Mouse (Mus musculus) natural killer cell, adult 2 months (primary cell): ENCODE data around the gene Tdrkh.

Experiments
- DNase-seq, 2 experiments: peaks; one replicate each; pipeline ENCODE4 v3.0.0; 2022; ENCODE audit warnings: low spot score in 2 of 2

Tdrkh gene

DNA sequence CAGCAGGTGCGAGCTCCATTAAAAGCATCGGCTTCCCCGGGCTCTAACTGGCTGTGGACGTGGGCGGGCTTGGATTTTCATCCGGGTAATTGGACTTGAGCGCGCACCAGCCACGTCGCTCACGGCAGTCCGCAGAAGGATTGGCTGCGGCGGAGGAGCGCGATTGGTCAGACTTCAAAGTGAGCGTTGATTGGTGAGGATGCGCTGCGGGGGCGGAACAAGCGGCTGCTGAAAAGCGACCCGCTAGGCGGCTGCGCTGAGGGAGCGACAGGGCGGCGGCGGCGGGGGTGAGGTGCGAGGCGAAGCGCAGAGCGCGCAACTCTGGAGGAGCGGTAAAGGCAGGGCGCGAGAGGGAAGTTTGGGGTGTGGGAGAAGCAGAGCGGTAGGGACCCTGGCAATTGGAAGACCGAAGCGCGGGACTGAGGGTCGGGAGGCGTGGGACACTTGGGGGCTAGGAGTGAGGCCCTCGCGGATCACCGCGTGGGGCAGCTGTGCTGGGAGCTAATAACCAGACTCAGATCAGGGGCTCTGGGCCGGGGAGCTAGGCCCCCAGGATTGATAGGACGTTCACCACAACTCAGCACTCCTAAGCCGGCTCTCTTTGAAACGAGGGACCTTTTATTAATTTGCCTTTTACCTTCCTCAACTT lies at the start of gene Tdrkh:
Tdrkh (plus strand) TSS at position 243 of the 649 bp plus-strand sequence.
- peak; percentile 91 to 93 for DNase-seq

DNA sequence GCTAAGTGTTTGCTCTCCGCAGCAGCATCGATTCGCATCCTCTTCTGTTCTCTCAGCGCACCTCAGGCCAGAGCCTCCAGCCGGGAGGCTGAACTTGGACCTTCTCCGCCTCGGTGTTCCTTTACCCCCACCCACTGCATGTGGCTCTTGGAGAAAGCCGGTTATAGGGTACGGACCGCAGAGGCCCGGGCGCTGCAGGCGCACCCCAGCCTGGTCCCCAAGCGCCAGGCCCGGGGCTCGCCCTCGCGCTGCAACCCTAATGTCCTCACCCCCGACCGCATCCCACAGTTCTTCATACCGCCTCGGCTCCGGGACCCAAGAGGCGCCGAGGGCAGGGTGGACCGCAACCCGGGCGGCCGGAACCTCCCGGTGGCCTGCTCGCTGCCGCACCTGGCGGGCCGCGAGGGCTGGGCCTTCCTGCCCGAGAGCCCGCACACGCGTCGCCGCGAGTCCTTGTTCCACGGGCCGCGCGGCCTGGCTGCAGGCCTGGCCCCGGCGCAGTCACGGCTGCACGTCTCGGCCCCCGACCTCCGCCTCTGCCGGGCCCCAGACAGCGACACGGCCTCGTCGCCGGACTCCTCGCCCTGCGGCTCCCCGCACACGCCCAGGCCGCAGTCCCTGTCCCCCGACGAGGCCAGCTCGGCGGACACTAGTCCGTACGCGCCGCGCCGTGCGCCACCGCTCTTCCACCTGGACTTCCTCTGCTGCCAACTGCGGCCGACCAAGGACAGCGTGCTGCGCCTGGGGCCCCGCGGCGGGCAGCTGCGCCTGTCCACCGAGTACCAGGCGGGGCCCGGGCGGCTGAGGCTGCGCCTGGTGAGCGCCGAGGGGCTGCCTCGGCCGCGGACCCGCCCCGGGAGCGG lies 49.6 kb upstream of the Tdrkh start:
- DNase-seq = no peak

DNA sequence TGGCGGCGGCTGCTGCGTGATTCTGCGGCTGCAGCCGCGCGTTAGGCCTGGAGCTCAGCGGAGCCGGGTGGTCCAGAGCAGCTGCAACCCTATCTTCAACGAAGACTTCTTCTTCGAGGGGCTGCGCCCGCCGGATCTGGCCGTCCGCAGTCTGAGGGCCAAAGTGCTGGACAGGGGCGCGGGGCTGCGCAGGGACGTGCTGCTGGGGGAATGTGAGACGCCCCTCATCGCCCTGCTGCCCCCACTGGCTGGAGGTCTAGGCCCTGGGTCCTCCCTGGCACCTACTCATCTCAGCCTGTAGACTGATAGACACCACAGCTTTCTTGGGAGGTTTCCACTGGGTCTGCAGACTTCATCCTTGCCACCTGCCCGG lies 48.9 kb upstream of the Tdrkh start:
- no peak for DNase-seq

DNA sequence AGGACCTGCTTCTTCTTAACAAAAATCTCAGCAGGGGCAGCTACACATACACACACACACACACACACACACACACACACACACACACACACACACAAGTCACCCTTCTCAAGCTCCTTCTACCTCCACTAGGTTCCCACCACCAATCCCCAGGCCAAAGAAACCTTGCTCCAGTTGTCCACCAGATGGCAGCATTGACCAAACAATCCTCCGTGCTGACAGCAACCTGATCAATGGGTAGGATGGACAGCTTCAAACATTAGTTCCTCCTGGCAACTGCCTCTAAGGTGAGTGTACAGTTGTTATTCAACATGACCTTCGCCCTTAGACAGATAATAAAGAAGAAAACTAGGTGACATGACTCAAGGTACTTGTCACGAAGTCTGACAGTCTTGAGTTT lies 46.3 kb upstream of the Tdrkh start:
- peak; percentile 59 to 72 for DNase-seq

DNA sequence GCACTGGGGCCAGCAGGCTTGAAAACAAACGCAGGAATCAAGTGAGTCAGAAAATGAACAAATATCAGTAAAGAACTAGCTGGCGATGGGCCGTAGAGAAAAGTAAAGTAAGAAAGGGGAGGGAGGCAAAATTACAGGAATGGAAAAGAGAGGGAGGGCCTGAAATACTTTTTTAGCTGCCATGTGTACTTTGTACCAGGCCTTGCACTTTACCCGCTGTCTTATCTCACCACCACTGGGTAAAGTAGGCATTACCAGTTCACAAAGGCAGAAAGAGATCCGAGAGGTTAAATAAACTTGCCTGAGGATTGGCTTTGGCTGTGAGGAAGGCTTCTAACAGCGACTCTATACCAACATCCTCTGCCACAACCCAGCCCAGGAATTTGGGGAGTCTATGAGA lies 45.6 kb upstream of the Tdrkh start:
- no peak for DNase-seq

DNA sequence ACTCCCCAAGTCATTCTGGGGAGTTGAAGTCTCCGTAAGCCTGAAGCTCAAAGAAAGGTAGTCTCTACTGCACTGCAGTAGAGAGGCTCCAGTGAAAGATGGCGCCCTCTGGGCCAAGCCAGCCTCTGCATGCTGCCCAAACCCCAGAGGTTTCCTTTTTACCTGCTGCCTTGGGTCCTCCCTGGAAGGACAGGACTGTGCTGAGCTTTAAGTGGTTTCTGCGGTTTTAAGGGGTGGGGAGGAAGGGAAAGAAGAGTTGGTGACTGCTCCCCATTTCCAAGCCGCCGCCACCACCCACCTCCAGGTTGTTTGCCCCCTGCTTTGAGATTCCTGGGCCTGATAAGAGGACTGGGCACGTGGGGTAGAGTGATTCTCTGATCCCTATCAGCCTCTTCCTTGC lies 44.4 kb upstream of the Tdrkh start:
- DNase-seq = no peak

DNA sequence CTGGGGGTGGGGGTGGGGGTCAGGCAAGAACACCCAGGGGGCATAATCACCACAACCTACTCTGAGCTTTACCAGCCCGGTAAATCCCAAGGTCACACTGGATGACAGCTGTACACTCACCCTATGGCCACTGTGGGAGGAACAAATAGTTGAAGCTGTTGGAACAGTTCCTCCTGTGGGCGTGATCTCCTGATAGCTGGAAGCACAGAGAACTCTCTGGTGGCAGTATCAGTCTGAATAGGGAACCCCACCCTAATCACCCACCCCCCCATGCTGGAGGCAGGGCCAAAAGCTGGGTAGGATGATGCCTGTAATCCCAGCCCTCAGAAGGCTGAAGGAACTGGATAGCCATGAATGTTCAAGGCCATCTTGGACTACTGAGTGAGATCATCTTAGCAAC lies 43.4 kb upstream of the Tdrkh start:
- DNase-seq = no peak

DNA sequence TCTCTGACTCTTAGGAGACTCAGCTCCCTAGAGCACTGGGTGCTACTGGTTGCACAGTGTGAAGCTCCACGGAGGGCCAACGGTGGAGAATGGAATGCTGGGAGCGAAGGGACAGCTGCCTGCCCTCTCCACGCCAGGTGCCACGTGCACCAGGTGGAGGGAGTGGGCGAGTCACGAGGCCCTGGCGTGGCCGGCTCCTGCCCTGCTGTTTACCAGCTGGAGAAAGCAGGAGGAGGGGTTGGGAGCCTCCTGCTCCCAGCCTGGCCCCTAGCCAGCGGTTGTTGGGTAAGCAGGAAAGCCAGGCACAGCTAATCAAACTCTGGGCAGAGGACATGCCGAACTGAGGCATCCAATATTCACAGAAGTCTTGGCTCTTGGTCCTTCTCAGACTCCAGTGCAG lies 41.4 kb upstream of the Tdrkh start:
- DNase-seq = no peak

DNA sequence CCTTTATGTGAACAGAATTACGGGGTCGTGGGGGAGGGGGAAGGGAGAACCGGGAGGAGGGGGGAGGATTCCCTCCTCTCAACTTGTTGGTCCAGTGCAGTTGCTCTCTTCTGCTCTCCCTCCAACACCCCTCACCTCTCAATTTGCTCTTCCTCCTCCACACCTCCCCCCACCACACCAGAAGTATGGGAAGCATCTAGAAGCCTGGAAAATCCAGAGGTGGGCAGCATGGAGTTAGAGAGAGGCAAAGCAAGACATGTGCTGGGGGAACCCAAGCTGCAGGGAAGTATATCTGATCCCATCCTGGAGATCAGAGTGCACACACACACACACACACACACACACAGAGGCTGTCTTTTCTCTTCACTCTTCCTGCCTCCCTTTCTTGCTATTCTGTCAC lies 41.0 kb upstream of the Tdrkh start:
- no peak for DNase-seq

DNA sequence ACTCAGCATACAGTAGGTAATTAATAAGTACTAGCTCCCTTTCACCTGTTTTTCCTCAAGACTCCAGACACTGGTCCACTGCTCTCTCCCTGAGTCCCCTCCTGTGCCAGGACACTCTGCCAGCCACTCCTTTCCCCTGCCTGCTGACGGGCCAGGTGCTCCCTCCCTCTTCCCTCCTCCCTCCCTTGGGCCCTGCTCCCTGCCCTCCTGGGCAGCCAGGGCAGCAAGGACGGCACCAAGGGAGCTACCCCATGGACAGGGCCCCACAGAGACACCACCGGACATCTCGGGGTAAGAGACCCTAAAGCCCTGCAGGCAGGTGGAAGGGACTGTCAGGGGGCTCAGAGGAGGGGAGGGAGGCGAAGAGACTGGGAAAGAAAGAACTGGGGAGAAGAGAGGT lies 40.4 kb upstream of the Tdrkh start, which contains the start of gene Rorc:
Rorc (plus strand) TSS at position 154 of the 400 bp plus-strand sequence.
- DNase-seq = no peak

DNA sequence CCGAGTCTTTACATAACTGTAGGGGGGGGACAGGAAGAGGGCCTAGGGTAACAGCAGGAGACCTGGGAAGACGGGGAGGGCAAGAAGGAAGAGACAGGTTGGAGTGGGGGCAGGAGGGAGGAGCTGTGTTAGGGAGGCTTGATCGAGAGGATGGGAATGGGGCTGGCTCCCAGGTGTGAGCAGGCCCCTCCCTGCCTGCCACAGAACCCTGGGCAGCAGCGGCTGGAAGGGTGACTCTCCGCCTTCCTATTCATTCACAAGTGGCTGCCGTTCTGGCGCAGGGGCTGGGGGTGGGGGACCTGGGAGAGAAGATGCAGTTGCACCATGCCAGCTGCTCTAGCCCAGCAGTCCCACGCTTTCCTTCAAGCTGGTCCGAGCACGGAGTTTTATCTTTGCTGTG lies 40.0 kb upstream of the Tdrkh start:
- no peak for DNase-seq

DNA sequence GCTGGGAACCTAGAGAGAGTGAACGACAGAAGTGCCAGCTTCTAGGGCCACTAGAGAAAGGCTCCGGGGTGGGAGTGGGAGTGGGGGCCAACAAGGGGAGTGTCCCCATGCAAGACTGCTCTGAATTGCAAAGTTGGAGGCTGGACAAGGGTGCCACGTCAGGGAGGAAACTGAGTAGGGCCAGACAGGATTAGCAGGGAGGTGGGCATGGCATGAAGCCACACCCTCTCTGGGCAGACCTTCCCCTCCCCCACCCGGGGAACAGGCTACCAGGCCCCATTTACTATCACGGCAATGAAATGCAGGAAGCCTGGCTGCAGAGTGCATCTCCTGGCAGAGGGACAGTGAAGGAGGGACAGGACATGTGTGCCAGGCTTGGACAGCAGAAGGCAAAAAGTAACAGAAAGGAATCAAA lies 39.5 kb upstream of the Tdrkh start:
- no peak for DNase-seq

DNA sequence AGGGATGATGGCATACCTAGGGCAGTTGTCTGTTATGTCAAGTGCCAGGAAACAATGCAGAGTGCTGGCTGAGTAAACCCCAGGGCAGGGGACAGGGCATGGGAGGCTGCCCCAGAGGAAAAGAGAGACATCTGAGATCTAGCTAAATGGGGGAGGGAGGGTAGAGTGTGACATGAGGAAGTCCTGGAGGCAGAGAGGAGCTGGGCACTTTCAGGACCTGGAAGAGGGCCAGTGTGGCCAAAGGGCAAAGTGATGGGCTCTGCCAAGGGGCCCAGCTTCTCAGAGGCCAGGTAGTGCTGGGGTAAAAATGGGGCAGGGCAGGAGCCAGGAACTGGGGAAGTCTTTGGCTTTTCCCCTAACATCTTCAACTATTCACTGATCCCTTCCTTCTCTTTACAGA lies 38.4 kb upstream of the Tdrkh start:
- no peak for DNase-seq

DNA sequence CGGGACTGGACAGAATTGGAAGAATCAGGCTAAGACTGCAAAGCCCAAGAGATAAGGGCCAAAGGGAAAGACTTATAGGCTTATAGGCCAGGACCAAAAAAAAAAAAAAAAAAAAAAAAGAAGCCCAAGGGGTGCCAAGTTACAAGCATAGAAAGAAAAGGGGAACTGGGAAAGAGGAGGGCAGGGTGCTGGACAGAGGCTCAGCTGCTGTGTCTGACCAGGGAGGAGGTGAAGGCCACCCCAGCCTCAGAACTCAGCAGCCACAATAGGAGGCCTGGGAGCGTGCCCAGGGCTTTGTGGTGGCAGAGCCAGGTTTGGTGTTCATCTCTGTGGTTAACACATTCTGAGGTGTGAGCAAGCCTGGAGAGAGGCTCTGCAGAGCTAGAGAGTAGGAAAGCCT lies 37.9 kb upstream of the Tdrkh start:
- peak in 1 of 2 experiments; percentile 20 for DNase-seq

DNA sequence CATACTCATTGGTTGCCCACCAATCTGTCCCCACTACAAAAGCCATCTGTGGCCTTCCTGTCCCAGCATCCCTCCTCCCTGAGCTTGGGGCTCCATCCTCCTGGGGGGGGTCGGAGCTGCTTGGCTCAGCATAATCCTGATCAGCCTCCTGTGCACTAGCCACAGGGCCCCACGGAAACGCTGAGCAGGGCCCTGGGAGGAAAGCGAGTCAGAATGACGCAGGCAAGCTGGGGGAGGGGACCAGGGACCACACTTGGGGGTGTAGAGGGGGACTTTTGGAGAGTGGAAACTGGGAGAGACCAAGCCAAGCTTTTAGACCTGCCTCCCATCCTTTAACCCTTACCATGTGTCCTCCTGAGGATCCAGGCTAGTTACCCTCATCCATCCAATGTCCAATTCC lies 37.2 kb upstream of the Tdrkh start:
- no peak for DNase-seq

DNA sequence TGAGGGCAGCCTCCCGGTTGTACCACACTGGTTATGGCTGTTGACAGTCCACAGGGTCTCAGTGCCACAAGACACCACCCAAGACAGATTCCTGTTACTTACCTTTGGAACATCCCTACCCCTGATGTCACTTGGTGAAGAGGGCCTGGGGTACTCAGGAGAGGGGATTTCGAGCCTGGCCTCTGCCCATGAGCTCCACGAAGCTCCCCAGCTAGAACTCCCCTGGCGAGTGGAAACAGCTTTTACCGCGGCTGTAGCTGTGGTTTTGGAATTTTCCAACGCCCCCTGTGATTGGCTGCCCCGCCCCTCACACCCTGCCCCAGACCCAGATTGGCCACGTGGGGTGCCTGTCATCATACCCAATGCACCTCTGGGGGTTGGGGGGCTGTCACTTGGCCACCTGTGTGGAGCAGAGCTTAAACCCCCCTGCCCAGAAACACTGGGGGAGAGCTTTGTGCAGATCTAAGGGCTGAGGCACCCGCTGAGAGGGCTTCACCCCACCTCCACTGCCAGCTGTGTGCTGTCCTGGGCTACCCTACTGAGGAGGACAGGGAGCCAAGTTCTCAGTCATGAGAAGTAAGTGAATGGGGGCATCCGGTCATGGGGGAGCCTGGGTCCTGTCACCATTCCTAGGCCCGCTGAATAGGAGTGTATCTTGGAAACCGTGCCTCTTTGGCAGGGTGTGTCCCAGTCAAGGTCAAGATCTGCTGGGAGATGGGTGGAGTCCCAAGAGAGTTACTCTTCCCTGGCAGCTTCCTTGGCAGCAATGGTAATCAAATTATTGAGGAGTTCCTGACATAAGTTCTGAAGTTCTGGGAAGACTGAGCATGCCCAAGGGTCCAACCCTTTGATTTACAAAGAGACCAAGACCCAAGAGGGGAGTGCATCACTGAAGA lies 35.8 kb upstream of the Tdrkh start:
- no peak for DNase-seq

DNA sequence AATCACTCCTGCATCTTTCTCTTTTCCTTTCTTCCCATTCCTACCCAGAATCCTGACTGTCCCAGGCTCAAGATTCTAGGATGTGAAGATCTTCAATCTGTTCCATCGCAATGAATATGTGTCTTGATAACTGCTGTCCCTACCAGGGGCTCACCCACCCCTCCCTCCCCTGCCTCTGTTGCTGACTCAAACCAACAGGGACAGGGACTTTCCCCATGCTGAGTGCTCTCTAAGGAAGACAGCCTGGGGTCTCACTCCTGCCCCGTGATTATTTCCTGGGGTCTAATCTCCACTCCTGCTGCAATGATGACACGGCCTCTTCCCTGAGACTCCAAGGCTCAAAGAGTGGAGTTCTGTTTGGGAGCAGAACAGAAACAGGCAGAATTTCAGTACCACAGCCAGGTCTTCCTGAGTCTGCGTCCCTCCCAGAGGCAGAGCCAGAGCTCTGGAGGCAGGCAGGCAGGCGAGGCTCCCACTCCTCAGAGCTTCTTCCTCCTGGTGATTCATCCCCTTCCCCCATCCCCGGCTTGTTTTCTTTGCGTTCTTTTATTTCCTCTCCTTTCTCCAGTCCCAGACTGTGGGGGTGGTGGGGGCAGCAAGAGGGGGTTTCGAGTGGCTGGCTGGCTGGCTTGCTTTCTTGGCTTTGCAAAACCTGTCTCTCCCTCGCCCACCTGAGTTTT lies 33.1 kb upstream of the Tdrkh start:
- DNase-seq = no peak

DNA sequence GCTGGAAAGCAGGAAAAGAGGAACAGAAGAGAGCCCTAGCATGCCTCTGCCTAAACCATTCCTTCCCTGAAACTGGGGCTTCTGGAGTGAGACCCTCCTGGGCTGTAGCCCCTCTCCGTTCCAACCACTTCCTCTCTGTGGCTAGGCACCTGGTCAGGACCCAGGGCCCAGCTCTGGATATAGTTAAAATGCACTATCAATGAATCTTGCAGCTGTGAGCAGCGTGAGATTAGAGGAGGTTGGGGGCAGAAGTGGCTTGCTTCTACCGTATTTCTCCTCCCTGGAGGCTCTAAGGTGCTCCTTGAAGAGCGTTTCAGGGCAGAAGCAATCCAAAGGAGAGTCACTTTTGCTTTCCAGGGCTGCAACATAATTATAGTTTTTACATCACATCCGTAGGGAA lies 30.8 kb upstream of the Tdrkh start:
- no peak for DNase-seq

DNA sequence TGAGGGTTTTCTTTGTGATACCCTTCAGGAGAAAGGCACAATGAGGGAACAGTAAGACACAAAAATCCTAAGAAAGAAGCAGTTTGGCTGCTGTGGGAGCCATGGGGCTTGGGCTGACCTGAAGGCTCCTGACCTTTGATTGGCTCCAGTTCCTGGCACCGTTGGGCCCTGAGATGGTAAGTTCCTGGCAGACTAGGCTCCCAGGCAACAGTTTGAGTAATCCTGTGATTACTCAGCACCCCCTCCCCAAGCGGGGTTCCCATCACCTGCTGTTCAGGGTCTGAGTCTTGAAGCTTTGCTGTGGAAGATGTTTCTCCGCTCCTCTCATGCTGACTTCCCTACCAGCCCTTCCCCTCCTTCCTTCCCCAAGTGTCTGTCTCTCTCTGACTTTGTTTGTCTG lies 29.6 kb upstream of the Tdrkh start:
- DNase-seq = no peak

DNA sequence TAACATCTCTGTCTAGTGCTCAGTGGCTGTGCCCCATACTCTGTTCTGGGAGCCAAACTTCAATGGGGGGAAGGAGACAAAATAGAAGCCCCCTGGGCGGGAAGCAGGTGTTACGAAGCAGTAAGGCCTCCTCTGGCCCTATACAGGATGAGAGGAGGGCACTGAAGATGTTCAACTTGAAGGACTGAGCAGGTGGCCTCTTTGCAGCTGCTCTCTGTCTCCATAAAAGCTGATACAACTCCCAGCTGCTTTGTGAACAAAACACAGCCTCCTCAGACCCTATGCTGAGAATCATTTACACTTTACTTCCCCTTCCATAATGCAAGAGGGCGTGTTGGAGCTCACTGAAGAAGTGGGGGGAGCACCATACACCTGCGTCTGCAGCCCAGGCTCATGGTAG lies 26.4 kb upstream of the Tdrkh start:
- DNase-seq = no peak

DNA sequence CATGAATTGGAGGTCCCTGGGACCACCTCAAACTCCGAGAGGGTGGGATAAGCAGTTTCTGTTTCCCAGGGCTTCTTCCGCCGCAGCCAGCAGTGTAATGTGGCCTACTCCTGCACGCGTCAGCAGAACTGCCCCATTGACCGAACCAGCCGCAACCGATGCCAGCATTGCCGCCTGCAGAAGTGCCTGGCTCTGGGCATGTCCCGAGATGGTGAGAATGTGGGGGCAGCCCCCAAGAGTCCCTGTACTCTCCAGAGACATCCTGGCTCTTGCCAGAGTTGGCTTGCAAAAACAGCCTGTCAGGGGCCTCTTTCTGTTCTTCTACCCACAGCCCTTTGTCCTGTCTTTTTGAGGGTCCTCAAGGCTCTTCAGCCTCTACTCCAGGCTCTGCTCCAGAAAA lies 25.7 kb upstream of the Tdrkh start:
- no peak for DNase-seq

DNA sequence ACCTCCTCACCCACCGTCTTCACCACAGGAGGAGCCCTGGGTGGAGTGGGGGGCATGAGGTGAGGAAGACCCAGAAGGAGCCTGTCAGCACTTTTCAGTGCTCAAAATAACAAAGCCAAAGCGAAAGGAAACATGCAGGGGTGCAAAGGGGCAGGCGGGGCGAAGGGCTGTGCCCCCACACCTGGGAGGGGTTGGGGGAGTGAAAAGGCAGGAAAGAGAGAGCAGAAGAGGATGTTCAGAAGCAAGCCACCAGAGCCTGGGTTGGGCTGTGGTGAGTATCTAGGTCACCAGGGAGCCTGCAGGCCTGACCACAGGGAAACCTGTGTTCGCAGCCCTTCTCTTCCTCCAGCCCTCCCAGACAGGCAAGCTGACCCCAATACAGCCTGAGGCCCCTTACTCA lies 25.0 kb upstream of the Tdrkh start:
- DNase-seq = no peak
